Mouse (Mus musculus) Patski (cell line): Measurements from ENCODE around the gene Ptcd1. TPM values are rescaled to one million over a fixed set of nuclear protein-coding genes. Genes with fewer than 3 reads are reported as not detected.
"Not testable (repeated sequence)": the region's sequence is repeated elsewhere in the genome, so short reads cannot be mapped to it uniquely, and the experiment has no call there.

ENCODE experiments used
- ATAC-seq: fragments of 100-300 bp; one replicate; pipeline ENCODE4 v1.8.0; 2021
- CTCF ChIA-PET: fragments of 350-600 bp; sonication (Branson Sonifier 250); formaldehyde crosslinking; loops from one replicate; lab custom pipeline; 2022; ENCODE audit warnings: inconsistent platforms; lab: Charles Lee
- POLR2A ChIA-PET: fragments of 350-600 bp; sonication (Branson Sonifier 250); formaldehyde crosslinking; loops from one replicate; lab custom pipeline; 2022; ENCODE audit warnings: antibody characterized with exemption, inconsistent platforms; lab: Charles Lee
- DNase-seq: peaks from one replicate; pipeline ENCODE4 v3.0.0-alpha.2; 2011; ENCODE audit warnings: low read depth, low spot score
- H3K27me3 ChIP-seq: fragments of 371-371 bp; one replicate; pipeline ENCODE4 v1.5.1; 2021
- CTCF ChIP-seq: fragments of 100-300 bp; IDR thresholded peaks from one replicate; pipeline ENCODE4 v1.5.1; 2021
- in situ Hi-C: fragments of 300-500 bp; cut with MboI; formaldehyde crosslinking; loops from 3 replicates; pipeline ENCODE4 v1.11.1; 2018; ENCODE audit warnings: low pct_unique_long_range_greater_than_20kb, mixed read lengths
- polyA plus RNA-seq: library from polyadenylated mRNA; unstranded; gene quantifications from one replicate; pipeline ENCODE4 v1.2.3, GENCODE M21; 2021

The Ptcd1 gene
- polyA plus RNA-seq, 1 experiment from 2014 or later = 16.9 TPM

DNA sequence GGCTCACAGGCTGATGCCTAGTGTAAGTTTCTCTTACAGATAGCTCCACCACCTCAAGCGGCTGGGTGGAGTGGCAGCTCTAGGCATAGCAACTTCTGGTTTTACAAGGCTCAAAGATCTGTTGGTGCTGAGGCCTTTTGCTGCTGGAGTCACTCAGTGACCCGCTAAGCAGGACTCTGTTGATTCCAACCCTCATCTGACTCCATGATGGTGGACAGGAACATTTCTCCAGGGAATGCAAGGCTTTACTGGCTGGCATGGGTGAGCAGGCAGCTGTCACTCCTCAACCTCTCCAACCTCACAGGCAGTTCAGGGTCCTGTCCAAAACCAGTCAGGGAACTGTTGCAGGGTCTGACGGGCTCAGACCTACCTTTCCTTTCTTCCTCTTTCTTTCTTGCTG is 35.9 kb downstream of the Ptcd1 start:
- in situ Hi-C loops = no loop called here
- CTCF ChIA-PET = interaction anchor here (0.8 kb wide), 1 partner anchor 10 kb away, joined by 3 read pairs; no protein-coding TSS in a partner anchor
- H3K27me3 ChIP-seq = no peaks in the 10 kb centered on the region
- no peak for ATAC-seq
- no peak for DNase-seq
- TF ChIP-seq CTCF = no peak
- POLR2A ChIA-PET = interaction anchor here (1.4 kb wide), 1 partner anchor 14 kb away, joined by 6 read pairs; no protein-coding TSS in a partner anchor

DNA sequence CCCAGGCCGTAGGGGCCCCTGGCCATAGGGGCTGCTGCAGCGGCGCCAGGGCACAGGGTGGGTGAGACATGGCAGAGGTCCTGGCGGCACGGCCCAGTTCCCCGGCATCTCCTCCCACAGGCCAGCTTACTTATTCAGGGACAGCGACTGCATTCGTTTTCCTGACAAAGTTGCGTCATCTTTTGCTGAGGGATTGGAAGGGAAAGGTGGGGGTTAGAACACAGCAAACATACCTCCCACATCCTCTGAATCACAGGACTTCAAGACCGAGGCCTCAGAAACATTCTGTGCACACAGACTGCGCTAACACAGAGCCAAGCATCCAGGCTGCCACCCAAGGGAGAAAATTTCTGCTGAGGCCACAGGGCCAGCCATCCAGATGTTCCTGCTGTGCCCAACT is 36.7 kb downstream of the Ptcd1 start:
- ATAC-seq = peak; percentile 85
- peak; percentile 79 for DNase-seq
- no peaks in the 10 kb centered on the region for H3K27me3 ChIP-seq
- POLR2A ChIA-PET = interaction anchor here (1.4 kb wide), 1 partner anchor 13 kb away, joined by 6 read pairs; no protein-coding TSS in a partner anchor
- CTCF ChIA-PET = interaction anchor here (0.8 kb wide), 1 partner anchor 9 kb away, joined by 3 read pairs; no protein-coding TSS in a partner anchor
- no peak for TF ChIP-seq CTCF
- in situ Hi-C loops = no loop called here

- POLR2A ChIA-PET = interaction anchor here (1.4 kb wide), 1 partner anchor 13 kb away, joined by 6 read pairs; no protein-coding TSS in a partner anchor
- H3K27me3 ChIP-seq, DNase-seq, ATAC-seq, in situ Hi-C loops, CTCF ChIA-PET: not testable (repeated sequence)
Observed at GRCm38 (mm10) chr5:145129773-145130172, 37.1 kb downstream of the Ptcd1 start.

GRCm38 (mm10) chr5:145129124-145129523 is 37.8 kb downstream of the Ptcd1 start:
- ChIA-PET POLR2A (interaction anchor here (0.8 to 1.1 kb wide), 2 partner anchors 10 to 12 kb away, joined by 3 to 4 read pairs; no protein-coding TSS in a partner anchor), CTCF (no interaction called here)
- TF ChIP-seq CTCF = no peak
- no peaks in the 10 kb centered on the region for H3K27me3 ChIP-seq
- ATAC-seq = no peak
- in situ Hi-C loops = no loop called here
- no peak for DNase-seq

- ChIA-PET POLR2A (no interaction called here), CTCF (interaction anchor here (0.9 to 1.3 kb wide), 2 partner anchors 10 to 16 kb away, joined by 3 to 6 read pairs; no protein-coding TSS in a partner anchor)
- no peak for TF ChIP-seq CTCF
- in situ Hi-C loops = no loop called here
- H3K27me3 ChIP-seq = no peaks in the 10 kb centered on the region
- ATAC-seq = no peak
- DNase-seq = no peak
Observed at GRCm38 (mm10) chr5:145126580-145126979, 40.3 kb downstream of the Ptcd1 start.

DNA sequence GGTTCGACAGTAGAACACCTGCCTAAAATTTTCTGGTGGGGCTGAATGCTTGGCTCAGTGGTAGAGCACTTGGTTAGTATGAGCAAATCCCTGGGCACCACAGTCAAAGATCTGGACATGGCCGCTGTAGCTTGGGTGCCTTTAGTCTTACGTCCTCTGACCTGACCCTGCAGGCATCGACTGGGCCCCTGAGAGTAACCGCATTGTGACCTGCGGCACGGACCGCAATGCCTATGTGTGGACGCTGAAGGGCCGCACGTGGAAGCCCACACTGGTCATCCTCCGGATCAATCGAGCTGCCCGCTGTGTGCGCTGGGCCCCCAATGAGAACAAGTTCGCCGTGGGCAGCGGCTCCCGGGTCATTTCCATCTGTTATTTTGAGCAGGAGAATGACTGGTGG is 43.5 kb downstream of the Ptcd1 start:
- DNase-seq = no peak
- CTCF ChIA-PET = interaction anchor here (1.3 kb wide), 1 partner anchor 16 kb away, joined by 3 read pairs; no protein-coding TSS in a partner anchor
- TF ChIP-seq CTCF = no peak
- H3K27me3 ChIP-seq = no peaks in the 10 kb centered on the region
- POLR2A ChIA-PET = interaction anchor here (0.9 kb wide), 1 partner anchor 40 kb away, joined by 3 read pairs; no protein-coding TSS in a partner anchor
- in situ Hi-C loops = no loop called here
- ATAC-seq = no peak

- ChIA-PET CTCF (interaction anchor here (0.8 kb wide), 1 partner anchor 10 kb away, joined by 3 read pairs; no protein-coding TSS in a partner anchor), POLR2A (interaction anchor here (1.0 kb wide), 1 partner anchor 38 kb away, joined by 3 read pairs; the partner anchor contains the start of gene Arpc1a)
- no peak for ATAC-seq
- H3K27me3 ChIP-seq = no peaks in the 10 kb centered on the region
- DNase-seq = no peak
- TF ChIP-seq CTCF = no peak
- in situ Hi-C loops = no loop called here
Observed at GRCm38 (mm10) chr5:145120921-145121320, 46.0 kb downstream of the Ptcd1 start.

DNA sequence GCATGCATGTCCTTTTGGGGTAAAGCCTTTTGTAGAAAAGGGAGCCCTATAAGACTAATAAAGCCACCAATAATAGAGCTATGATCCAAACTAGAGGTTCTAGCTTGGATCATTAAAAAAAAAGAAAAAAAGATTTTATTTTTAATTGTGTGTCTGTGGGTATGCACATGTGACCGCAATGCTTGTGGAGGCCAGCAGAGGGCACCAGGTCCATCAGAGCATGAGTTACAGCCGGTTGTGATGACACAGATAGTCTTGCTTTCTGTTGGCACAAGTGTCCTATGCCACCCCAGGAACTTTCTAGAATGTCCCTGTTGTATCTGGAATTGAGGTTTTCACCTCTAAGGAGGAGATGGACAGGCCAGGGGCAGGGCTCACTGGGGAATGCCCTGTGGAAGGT is 47.5 kb downstream of the Ptcd1 start:
- TF ChIP-seq CTCF = no peak
- in situ Hi-C loops = no loop called here
- no peak for DNase-seq
- ATAC-seq = no peak
- ChIA-PET CTCF (no interaction called here), POLR2A (interaction anchor here (0.7 to 0.9 kb wide), 3 partner anchors 8 to 14 kb away, joined by 3 to 4 read pairs (median 3); no protein-coding TSS in a partner anchor)
- H3K27me3 ChIP-seq = no peaks in the 10 kb centered on the region

DNA sequence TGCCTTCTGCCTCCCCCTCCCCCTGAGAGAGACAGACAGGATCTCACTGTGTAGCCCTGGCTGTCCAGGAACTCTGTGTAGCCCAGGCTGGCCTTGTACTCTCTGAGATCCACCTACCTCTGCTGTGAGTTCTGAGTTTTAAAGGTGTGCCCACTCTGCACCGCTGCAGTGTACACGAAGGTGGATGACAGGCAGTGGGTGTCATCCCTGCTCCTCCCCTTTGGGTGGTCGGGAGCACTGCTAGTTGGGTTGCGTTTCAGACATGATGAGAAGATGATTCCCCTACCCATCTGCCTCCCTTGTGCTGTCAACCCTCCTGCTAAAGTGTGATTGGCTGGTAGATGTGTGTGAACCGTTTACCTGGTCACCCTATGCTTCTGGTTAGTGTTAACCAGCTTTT is 48.4 kb downstream of the Ptcd1 start:
- TF ChIP-seq CTCF = no peak
- no peak for DNase-seq
- no peak for ATAC-seq
- in situ Hi-C loops = no loop called here
- CTCF ChIA-PET = no interaction called here
- H3K27me3 ChIP-seq = no peaks in the 10 kb centered on the region
- POLR2A ChIA-PET = interaction anchor here (0.7 kb wide), 1 partner anchor 10 kb away, joined by 4 read pairs; no protein-coding TSS in a partner anchor

DNA sequence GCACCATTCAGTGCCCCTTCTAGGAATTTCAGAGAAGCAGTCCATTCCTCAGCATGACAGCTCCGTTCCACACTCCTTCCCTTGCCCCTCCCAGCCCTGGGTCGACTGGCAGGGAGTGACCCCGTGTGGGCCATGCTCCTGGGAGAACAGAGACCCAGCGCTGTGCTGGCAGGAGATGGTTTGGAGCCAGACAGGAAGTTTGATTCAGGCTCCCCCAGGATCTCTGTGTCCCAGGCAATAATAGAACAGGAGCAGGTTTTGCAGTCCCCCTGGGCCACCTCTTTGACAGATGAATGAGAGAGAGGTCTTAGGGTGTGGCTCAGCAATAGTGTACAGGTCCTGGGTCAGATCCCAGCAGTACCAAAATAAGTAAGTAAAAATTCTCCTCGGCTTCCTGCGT is 48.9 kb downstream of the Ptcd1 start:
- DNase-seq (no peak), ATAC-seq (no peak)
- in situ Hi-C loops = no loop called here
- ChIA-PET POLR2A (interaction anchor here (0.9 kb wide), 1 partner anchor 11 kb away, joined by 3 read pairs; no protein-coding TSS in a partner anchor), CTCF (no interaction called here)
- TF ChIP-seq CTCF = no peak
- no peaks in the 10 kb centered on the region for H3K27me3 ChIP-seq

GRCm38 (mm10) chr5:145116916-145117315 is 50.0 kb downstream of the Ptcd1 start:
- DNase-seq (no peak), ATAC-seq (peak; percentile 18)
- in situ Hi-C loops = no loop called here
- TF ChIP-seq CTCF = no peak
- no peaks in the 10 kb centered on the region for H3K27me3 ChIP-seq
- CTCF ChIA-PET = interaction anchor here (1.0 kb wide), 1 partner anchor 10 kb away, joined by 6 read pairs; no protein-coding TSS in a partner anchor
- POLR2A ChIA-PET = interaction anchor here (0.9 to 1.0 kb wide), 2 partner anchors 12 to 13 kb away, joined by 3 to 6 read pairs; no protein-coding TSS in a partner anchor
